Mouse (Mus musculus): ENCODE measurements around the gene Mrgprx1.

DNA sequence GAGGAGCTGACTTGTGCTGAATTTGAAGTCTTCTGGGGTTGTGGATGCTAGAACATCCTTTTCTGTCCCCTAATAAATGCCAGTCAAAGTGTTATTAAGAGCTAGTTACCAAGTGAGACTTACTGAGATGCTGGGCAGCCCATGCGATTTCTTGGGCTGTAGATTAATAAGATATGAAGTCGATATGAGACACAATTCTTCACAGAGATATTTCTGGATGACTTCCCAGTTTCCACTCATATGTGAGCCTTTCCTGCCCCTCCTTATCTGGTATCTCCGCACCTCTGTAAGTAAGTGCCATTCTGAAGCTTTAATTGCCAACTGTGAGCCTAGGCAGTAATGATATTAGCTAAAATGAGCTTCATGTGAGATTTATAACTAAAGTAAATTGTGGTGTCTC is at the start of gene Mrgprx1:
- TF ChIP-seq FLI1 (IDR thresholded peaks at IDR 0.05; ENCODE audit: low read length): no peak
- TF ChIP-seq GATA1 (IDR thresholded peaks at IDR 0.05; ENCODE audit: borderline replicate concordance, low read length): no peak
